Mouse (Mus musculus) liver, adult 2 months (tissue): Measurements from ENCODE around the gene Gpr137. TPM values are rescaled to one million over a fixed set of nuclear protein-coding genes. Genes with fewer than 3 reads are reported as not detected.

Experiments used
- DNase-seq: peaks from one replicate; pipeline ENCODE4 v3.0.0-alpha.2; 2011; ENCODE audit warnings: low read depth, low spot score; ENCODE audit errors: extremely low read depth
- H3K27ac ChIP-seq: fragments of 200-500 bp; replicated peaks from 2 replicates; pipeline ENCODE4 v1.5.1; 2012; ENCODE audit warnings: low read depth, mild to moderate bottlenecking, control low read depth, inconsistent platforms, low read length; ENCODE audit not compliant: insufficient read depth
- H3K27me3 ChIP-seq: fragments of 200-500 bp; 2 replicates; pipeline ENCODE4 v1.6.1; 2012; ENCODE audit warnings: mild to moderate bottlenecking, moderate library complexity, low read length, inconsistent platforms; ENCODE audit not compliant: control insufficient read depth, insufficient read depth
- H3K36me3 ChIP-seq: fragments of 200-500 bp; 2 replicates; pipeline ENCODE4 v1.6.1; 2012; ENCODE audit warnings: low read length, inconsistent platforms; ENCODE audit not compliant: control insufficient read depth, insufficient read depth
- H3K4me1 ChIP-seq: fragments of 200-500 bp; 2 replicates; pipeline ENCODE4 v1.6.1; 2011; ENCODE audit warnings: low read length; ENCODE audit not compliant: control insufficient read depth, insufficient read depth
- H3K4me3 ChIP-seq: fragments of 200-500 bp; 2 replicates; pipeline ENCODE4 v1.5.1; 2011; ENCODE audit warnings: low read depth, mild to moderate bottlenecking, control low read depth, low read length, moderate library complexity; ENCODE audit not compliant: insufficient read depth
- H3K79me2 ChIP-seq: fragments of 200-500 bp; 2 replicates; pipeline ENCODE4 v1.6.1; 2012; ENCODE audit warnings: inconsistent platforms, mild to moderate bottlenecking, low read length, moderate library complexity; ENCODE audit not compliant: control insufficient read depth, insufficient read depth
- H3K9ac ChIP-seq: fragments of 200-500 bp; 2 replicates; pipeline ENCODE4 v1.6.1; 2012; ENCODE audit warnings: low read depth, mild to moderate bottlenecking, control low read depth, inconsistent platforms, low read length
- CTCF ChIP-seq: fragments of 200-500 bp; IDR thresholded peaks from 2 replicates; pipeline ENCODE4 v1.5.1; 2011; ENCODE audit warnings: low read depth, low read length, control low read depth
- POLR2A ChIP-seq: fragments of 200-500 bp; IDR thresholded peaks from 2 replicates; pipeline ENCODE4 v1.6.1; 2011; ENCODE audit warnings: low read length, control low read depth; ENCODE audit not compliant: insufficient read depth; ENCODE audit errors: extremely low read depth
- WGBS: fragments of 180-500 bp; shearing (Covaris S2); methylation state at CpG from one replicate; pipeline ENCODE4 v1.1.7; 2018; 5-methylcytosine and 5-hydroxymethylcytosine counted together
- polyA plus RNA-seq: library from polyadenylated mRNA; depleted of rRNA; stranded (reverse); fragments of >200 nt; gene quantifications from 2 replicates; pipeline ENCODE4 v1.2.3, GENCODE M21; 2012
- total RNA-seq: library from RNA; depleted of rRNA; stranded (reverse); fragments of >200 nt; gene quantifications from 2 replicates; pipeline ENCODE4 v1.2.3, GENCODE M21; 2014

The Gpr137 gene
- total and polyA plus RNA-seq, 2 experiments = 12.3 to 61.1 TPM

GRCm38 (mm10) chr19:6909507-6910289, 32.6 kb downstream of the Gpr137 start, which contains the start of the genes Trmt112 and Prdx5:
Gene Trmt112 (plus strand): TSS chr19:6909698.
Gene Prdx5 (minus strand): TSS chr19:6910106.
- H3K4me3 ChIP-seq = peak within 1 kb of the TSS; percentile 86
- no peaks in the 10 kb centered on the region for H3K27me3 ChIP-seq
- peak; percentile 85 for DNase-seq
- peak within 1 kb of the TSS; percentile 96 for H3K27ac ChIP-seq
- under 1% methylated on average over 65 of the region's 65 CpGs for WGBS
- TF ChIP-seq POLR2A (peak; percentile 95), CTCF (no peak)
- peaks cover 17% of the 10 kb centered on the region; the same call in 1 of the 2 replicates for H3K36me3 ChIP-seq
- peaks cover 6% of the 10 kb centered on the region; the same call in 1 of the 2 replicates for H3K79me2 ChIP-seq
- H3K4me1 ChIP-seq = peaks cover 19% of the 10 kb centered on the region
- H3K9ac ChIP-seq = peak within 1 kb of the TSS; percentile 76

GRCm38 (mm10) chr19:6909021-6909420, 33.3 kb downstream of the Gpr137 start:
- Histone ChIP-seq H3K4me3 (peak overlapping the region; percentile 86), H3K9ac (peak overlapping the region; percentile 74), H3K27ac (peak overlapping the region; percentile 83), H3K79me2 (peaks cover 3% of the 10 kb centered on the region; the same call in 1 of the 2 replicates), H3K4me1 (peaks cover 23% of the 10 kb centered on the region), H3K27me3 (no peaks in the 10 kb centered on the region), H3K36me3 (peaks cover 17% of the 10 kb centered on the region; the same call in 1 of the 2 replicates)
- TF ChIP-seq POLR2A (no peak), CTCF (no peak)
- WGBS = 2% methylated on average over 11 of the region's 11 CpGs
- DNase-seq = no peak

- peak; percentile 83 for DNase-seq
- H3K79me2 ChIP-seq = no peaks in the 10 kb centered on the region
- H3K4me1 ChIP-seq = peaks cover 23% of the 10 kb centered on the region
- WGBS = 48% methylated on average over 7 of the region's 7 CpGs
- 0 out of 2 replicates have a peak, but pooled peaks have one; percentile 5 for TF ChIP-seq CTCF
- no peak for TF ChIP-seq POLR2A
- peak overlapping the region; percentile 83 for H3K27ac ChIP-seq
- H3K4me3 ChIP-seq = peak overlapping the region; percentile 86
- peaks cover 13% of the 10 kb centered on the region; the same call in 1 of the 2 replicates for H3K36me3 ChIP-seq
- H3K9ac ChIP-seq = peak overlapping the region; percentile 74
- H3K27me3 ChIP-seq = no peaks in the 10 kb centered on the region
These were observed 34.3 kb downstream of the Gpr137 start for GRCm38 (mm10) chr19:6907811-6908540.

GRCm38 (mm10) chr19:6907094-6907493, 35.2 kb downstream of the Gpr137 start:
- Histone ChIP-seq H3K79me2 (no peaks in the 10 kb centered on the region), H3K27ac (no peak overlapping the region), H3K36me3 (peaks cover 10% of the 10 kb centered on the region; the same call in 1 of the 2 replicates), H3K4me1 (peaks cover 23% of the 10 kb centered on the region), H3K9ac (no peak overlapping the region), H3K4me3 (no peak overlapping the region), H3K27me3 (no peaks in the 10 kb centered on the region)
- TF ChIP-seq CTCF (no peak), POLR2A (no peak)
- 90% methylated on average over 8 of the region's 8 CpGs for WGBS
- no peak for DNase-seq

GRCm38 (mm10) chr19:6906199-6906598, 36.1 kb downstream of the Gpr137 start:
- DNase-seq = no peak
- no peaks in the 10 kb centered on the region for H3K27me3 ChIP-seq
- peaks cover 8% of the 10 kb centered on the region; the same call in 1 of the 2 replicates for H3K36me3 ChIP-seq
- H3K4me1 ChIP-seq = peaks cover 18% of the 10 kb centered on the region
- no peak overlapping the region for H3K27ac ChIP-seq
- no peak overlapping the region for H3K9ac ChIP-seq
- TF ChIP-seq POLR2A (no peak), CTCF (no peak)
- H3K4me3 ChIP-seq = no peak overlapping the region
- H3K79me2 ChIP-seq = no peaks in the 10 kb centered on the region
- 53% methylated on average over 3 of the region's 3 CpGs for WGBS
